Mouse (Mus musculus): ENCODE data around the gene Clec1b.

DNA sequence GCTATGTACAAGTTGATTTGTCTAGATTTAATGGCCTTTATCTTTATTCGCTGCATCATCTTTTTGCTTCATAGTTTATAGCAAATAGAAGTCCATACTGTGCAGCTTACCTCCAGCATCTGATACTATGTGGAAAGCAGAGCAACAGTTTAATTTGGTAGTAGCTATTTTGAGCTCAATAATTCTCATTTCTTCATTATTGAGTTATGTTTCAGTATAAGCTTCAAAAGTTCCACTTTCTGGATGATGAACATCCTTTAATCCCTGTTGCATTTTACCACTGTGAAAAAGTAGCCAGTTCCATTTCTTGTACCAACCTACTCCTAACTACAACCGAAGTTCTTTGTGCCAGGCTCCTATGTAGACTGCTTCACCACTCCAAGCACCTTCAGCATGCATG lies 11.5 kb downstream of the Clec1b start, which contains the start of gene Clec9a:
- TF ChIP-seq POLR2A (IDR thresholded peaks at IDR 0.05; ENCODE audit: borderline replicate concordance, insufficient read depth, low read length) (no peak), CTCF (IDR thresholded peaks at IDR 0.05; ENCODE audit: borderline replicate concordance, insufficient read depth, low read depth, low read length) (no peak)
